Mouse (Mus musculus): ENCODE results near the gene Pdf.
"Not testable (repeated sequence)": the region's sequence is repeated elsewhere in the genome, so short reads cannot be mapped to it uniquely, and the experiment has no call there.

DNA sequence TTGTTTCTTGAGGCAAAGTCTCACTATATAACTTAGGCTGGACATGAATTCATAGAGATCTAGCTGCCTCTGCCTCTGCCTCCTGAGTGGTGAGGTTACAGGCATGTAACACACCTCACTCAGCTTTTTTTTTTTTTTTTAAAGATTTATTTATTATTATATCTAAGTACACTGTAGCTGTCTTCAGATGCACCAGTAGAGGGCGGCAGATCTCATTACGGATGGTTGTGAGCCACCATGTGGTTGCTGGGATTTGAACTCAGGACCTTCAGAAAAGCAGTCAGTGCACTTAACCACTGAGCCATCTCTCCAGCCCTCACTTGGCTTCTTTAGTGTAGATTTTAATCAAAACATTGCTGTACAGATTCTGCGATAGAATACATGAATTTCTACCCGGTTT, 52.1 kb downstream of the Pdf start:
- not testable (repeated sequence) for TF ChIP-seq POLR2A (IDR thresholded peaks at IDR 0.05; ENCODE audit: low read depth, low read length); CTCF (IDR thresholded peaks at IDR 0.05; ENCODE audit: extremely low read depth, insufficient read length, insufficient replicate concordance, low read depth, low read length)

All from small intestine, adult 2 months (tissue).